Mouse (Mus musculus) ES-Bruce4 (cell line): ENCODE data around the gene Ubr3.

Experiments
- CTCF ChIP-seq: IDR thresholded peaks from one replicate; pipeline ENCODE4 v1.8.1; 2011; ENCODE audit warnings: low read depth, low read length
- POLR2A ChIP-seq: IDR thresholded peaks from one replicate; pipeline ENCODE4 v1.8.1; 2011; ENCODE audit warnings: low read length; ENCODE audit not compliant: insufficient read depth

GRCm38 (mm10) chr2:69856392-69856791 is 40.7 kb upstream of the Ubr3 start:
- TF ChIP-seq POLR2A (no peak), CTCF (no peak)
